Mouse (Mus musculus) urinary bladder, postnatal 10 days (tissue): ENCODE measurements around the gene Xpr1.

Experiments used
- DNase-seq: peaks from one replicate; pipeline ENCODE4 v3.0.0; 2022; ENCODE audit warnings: low spot score

The Xpr1 gene

GRCm38 (mm10) chr1:155251596-155251995 is 165.6 kb downstream of the Xpr1 start:
- no peak for DNase-seq

GRCm38 (mm10) chr1:155250531-155251135 is 166.6 kb downstream of the Xpr1 start:
- no peak for DNase-seq

- no peak for DNase-seq
Measured at GRCm38 (mm10) chr1:155249896-155250295, 167.3 kb downstream of the Xpr1 start.

- no peak for DNase-seq
Measured at GRCm38 (mm10) chr1:155248041-155248440, 169.2 kb downstream of the Xpr1 start.

- DNase-seq: no peak
Measured at GRCm38 (mm10) chr1:155247441-155247840, 169.8 kb downstream of the Xpr1 start.

GRCm38 (mm10) chr1:155245516-155245915 is 171.7 kb downstream of the Xpr1 start:
- no peak for DNase-seq

- no peak for DNase-seq
Measured at GRCm38 (mm10) chr1:155244771-155245211, 172.4 kb downstream of the Xpr1 start.

GRCm38 (mm10) chr1:155243797-155244770 is 173.1 kb downstream of the Xpr1 start, which contains the start of gene BC034090:
Gene BC034090, minus strand, starts transcription at chr1:155244444.
- DNase-seq: no peak

- no peak for DNase-seq
Measured at GRCm38 (mm10) chr1:155242488-155242745, 174.8 kb downstream of the Xpr1 start.

GRCm38 (mm10) chr1:155241701-155242487 is 175.3 kb downstream of the Xpr1 start:
- DNase-seq: no peak

GRCm38 (mm10) chr1:155239962-155240717 is 177.1 kb downstream of the Xpr1 start:
- no peak for DNase-seq

GRCm38 (mm10) chr1:155239169-155239568 is 178.0 kb downstream of the Xpr1 start:
- no peak for DNase-seq

GRCm38 (mm10) chr1:155238126-155238525 is 179.1 kb downstream of the Xpr1 start:
- no peak for DNase-seq

GRCm38 (mm10) chr1:155237390-155237789 is 179.8 kb downstream of the Xpr1 start:
- DNase-seq: no peak

- no peak for DNase-seq
Measured at GRCm38 (mm10) chr1:155236306-155237024, 180.8 kb downstream of the Xpr1 start.

GRCm38 (mm10) chr1:155235641-155236040 is 181.6 kb downstream of the Xpr1 start:
- no peak for DNase-seq

GRCm38 (mm10) chr1:155233931-155234607 is 183.1 kb downstream of the Xpr1 start:
- DNase-seq: no peak

- no peak for DNase-seq
Measured at GRCm38 (mm10) chr1:155233378-155233777, 183.8 kb downstream of the Xpr1 start.

GRCm38 (mm10) chr1:155232786-155233185 is 184.4 kb downstream of the Xpr1 start:
- no peak for DNase-seq

- DNase-seq: no peak
Measured at GRCm38 (mm10) chr1:155232385-155232784, 184.8 kb downstream of the Xpr1 start.
